Mouse (Mus musculus) midbrain, embryonic 10.5 days (tissue): ENCODE measurements around the gene C2. TPM values are rescaled to one million over a fixed set of nuclear protein-coding genes. Genes with fewer than 3 reads are reported as not detected.
A peak's percentile ranks its signal among the peaks of the same experiment; 100 is the strongest.
"Not testable (repeated sequence)": the region's sequence is repeated elsewhere in the genome, so short reads cannot be mapped to it uniquely, and the experiment has no call there.

Source experiments
- DNase-seq: peaks from one replicate; pipeline ENCODE4 v3.0.0-alpha.2; 2017; ENCODE audit warnings: low spot score
- H3K27ac ChIP-seq: fragments of 300-500 bp; sonication (generic); replicated peaks from 2 replicates; pipeline ENCODE4 v1.5.1; 2016; ENCODE audit warnings: mild to moderate bottlenecking
- H3K27me3 ChIP-seq: fragments of 300-500 bp; sonication (generic); 2 replicates; pipeline ENCODE4 v1.6.1; 2016; ENCODE audit warnings: low read depth, mild to moderate bottlenecking; ENCODE audit not compliant: poor library complexity, severe bottlenecking
- H3K36me3 ChIP-seq: fragments of 300-500 bp; sonication (generic); 2 replicates; pipeline ENCODE4 v1.6.1; 2016; ENCODE audit warnings: mild to moderate bottlenecking, moderate library complexity
- H3K4me1 ChIP-seq: fragments of 300-500 bp; sonication (generic); 2 replicates; pipeline ENCODE4 v1.6.1; 2016
- H3K4me3 ChIP-seq: fragments of 300-500 bp; sonication (generic); 2 replicates; pipeline ENCODE4 v1.5.1; 2016; ENCODE audit warnings: mild to moderate bottlenecking, moderate library complexity
- H3K9me3 ChIP-seq: fragments of 300-500 bp; sonication (generic); replicated peaks from 2 replicates; pipeline ENCODE4 v1.6.1; 2016; ENCODE audit warnings: mild to moderate bottlenecking
- WGBS: fragments of 180-500 bp; shearing (Covaris S2); methylation state at CpG from one replicate; pipeline ENCODE4 v1.1.7; 2016; 5-methylcytosine and 5-hydroxymethylcytosine counted together
- polyA plus RNA-seq: library from polyadenylated mRNA; unstranded; fragments of >200 nt; fragmentation: Nextera tagmentation; extraction: Ambion mirVana; gene quantifications from 2 replicates; pipeline ENCODE4 v1.2.1, GENCODE M21; 2016

C2 gene
- polyA plus RNA-seq, 1 experiment from 2014 or later, result 1.3 TPM

GRCm38 (mm10) chr17:34928841-34929240, 30.8 kb upstream of the C2 start:
- peaks cover 9% of the 10 kb centered on the region; the same call in 1 of the 2 replicates for H3K27me3 ChIP-seq
- 77% methylated on average over 4 of the region's 4 CpGs for WGBS
- H3K9me3 ChIP-seq, result no peaks in the 10 kb centered on the region
- no peak overlapping the region for H3K4me3 ChIP-seq
- 0 out of 2 replicates have a peak, but pooled peaks cover 4% of the 10 kb centered on the region for H3K36me3 ChIP-seq
- DNase-seq, result no peak
- peaks cover 21% of the 10 kb centered on the region for H3K4me1 ChIP-seq
- H3K27ac ChIP-seq, result no peak overlapping the region

GRCm38 (mm10) chr17:34927306-34928019, 29.4 kb upstream of the C2 start:
- 91% methylated on average over 18 of the region's 18 CpGs for WGBS
- Histone ChIP-seq H3K4me1 (peaks cover 17% of the 10 kb centered on the region), H3K36me3 (no peaks in the 10 kb centered on the region), H3K27me3 (peaks cover 9% of the 10 kb centered on the region; the same call in 1 of the 2 replicates), H3K9me3 (no peaks in the 10 kb centered on the region), H3K27ac (no peak overlapping the region), H3K4me3 (no peak overlapping the region)
- DNase-seq, result no peak

GRCm38 (mm10) chr17:34924258-34924657, 26.2 kb upstream of the C2 start:
- no peak for DNase-seq
- H3K27me3 ChIP-seq, result no peaks in the 10 kb centered on the region
- no peak overlapping the region for H3K4me3 ChIP-seq
- H3K27ac ChIP-seq, result no peak overlapping the region
- WGBS, result 81% methylated on average over 5 of the region's 5 CpGs
- no peaks in the 10 kb centered on the region for H3K4me1 ChIP-seq
- no peaks in the 10 kb centered on the region for H3K36me3 ChIP-seq
- H3K9me3 ChIP-seq, result no peaks in the 10 kb centered on the region

GRCm38 (mm10) chr17:34922939-34923338, 24.9 kb upstream of the C2 start:
- H3K27me3 ChIP-seq, result no peaks in the 10 kb centered on the region
- H3K4me3 ChIP-seq, result no peak overlapping the region
- no peaks in the 10 kb centered on the region for H3K9me3 ChIP-seq
- H3K4me1 ChIP-seq, result no peaks in the 10 kb centered on the region
- WGBS, result 49% methylated on average over 6 of the region's 6 CpGs
- no peaks in the 10 kb centered on the region for H3K36me3 ChIP-seq
- DNase-seq, result no peak
- H3K27ac ChIP-seq, result no peak overlapping the region

- H3K27ac ChIP-seq, result no peak overlapping the region
- no peak for DNase-seq
- no peaks in the 10 kb centered on the region for H3K27me3 ChIP-seq
- 85% methylated on average over 9 of the region's 9 CpGs for WGBS
- no peak overlapping the region for H3K4me3 ChIP-seq
- peaks cover 22% of the 10 kb centered on the region for H3K36me3 ChIP-seq
- H3K4me1 ChIP-seq, result peaks cover 17% of the 10 kb centered on the region
- no peaks in the 10 kb centered on the region for H3K9me3 ChIP-seq
These were observed 19.1 kb upstream of the C2 start for GRCm38 (mm10) chr17:34917188-34917587.

- peaks cover 17% of the 10 kb centered on the region for H3K4me1 ChIP-seq
- no peaks in the 10 kb centered on the region for H3K9me3 ChIP-seq
- DNase-seq, result no peak
- H3K27ac ChIP-seq, result no peak overlapping the region
- H3K27me3 ChIP-seq, result no peaks in the 10 kb centered on the region
- 86% methylated on average over 5 of the region's 5 CpGs for WGBS
- no peak overlapping the region for H3K4me3 ChIP-seq
- peaks cover 31% of the 10 kb centered on the region for H3K36me3 ChIP-seq
These were observed 18.3 kb upstream of the C2 start for GRCm38 (mm10) chr17:34916316-34916715.

GRCm38 (mm10) chr17:34915410-34915831, 17.4 kb upstream of the C2 start:
- Histone ChIP-seq H3K4me3 (peak overlapping the region; percentile 23), H3K27ac (0 out of 2 replicates have a peak overlapping the region, but pooled peaks have one; percentile 47), H3K4me1 (peaks cover 17% of the 10 kb centered on the region), H3K9me3 (no peaks in the 10 kb centered on the region), H3K27me3 (no peaks in the 10 kb centered on the region), H3K36me3 (peaks cover 40% of the 10 kb centered on the region)
- WGBS, result 20% methylated on average over 11 of the region's 11 CpGs
- DNase-seq, result no peak

- Histone ChIP-seq H3K27me3 (no peaks in the 10 kb centered on the region), H3K36me3 (peaks cover 53% of the 10 kb centered on the region), H3K4me3 (0 out of 2 replicates have a peak within 1 kb of the TSS, but pooled peaks have one; percentile 23), H3K4me1 (peaks cover 17% of the 10 kb centered on the region), H3K27ac (0 out of 2 replicates have a peak within 1 kb of the TSS, but pooled peaks have one; percentile 47), H3K9me3 (no peaks in the 10 kb centered on the region)
- no peak for DNase-seq
- WGBS, result 37% methylated on average over 18 of the region's 18 CpGs
These were observed 16.0 kb upstream of the C2 start, which contains the start of gene Slc44a4 for GRCm38 (mm10) chr17:34913930-34914665. Gene Slc44a4 (plus strand): TSS chr17:34914466.

- Histone ChIP-seq H3K27me3 (no peaks in the 10 kb centered on the region), H3K4me1 (peaks cover 17% of the 10 kb centered on the region), H3K4me3 (no peak overlapping the region), H3K36me3 (peaks cover 75% of the 10 kb centered on the region), H3K9me3 (no peaks in the 10 kb centered on the region), H3K27ac (no peak overlapping the region)
- DNase-seq, result peak; percentile 67
- 49% methylated on average over 5 of the region's 5 CpGs for whole genome bisulfite sequencing
These were observed 13.9 kb upstream of the C2 start for GRCm38 (mm10) chr17:34911945-34912351.

GRCm38 (mm10) chr17:34910982-34911381, 12.9 kb upstream of the C2 start:
- no peak overlapping the region for H3K4me3 ChIP-seq
- no peak overlapping the region for H3K27ac ChIP-seq
- H3K9me3 ChIP-seq, result no peaks in the 10 kb centered on the region
- H3K36me3 ChIP-seq, result peaks cover 84% of the 10 kb centered on the region
- H3K27me3 ChIP-seq, result no peaks in the 10 kb centered on the region
- 93% methylated on average over 10 of the region's 10 CpGs for WGBS
- peaks cover 17% of the 10 kb centered on the region for H3K4me1 ChIP-seq
- no peak for DNase-seq

GRCm38 (mm10) chr17:34902895-34903294, 4.8 kb upstream of the C2 start:
- H3K4me1 ChIP-seq, result peaks cover 18% of the 10 kb centered on the region
- no peak for DNase-seq
- WGBS, result 92% methylated on average over 9 of the region's 9 CpGs
- H3K27me3 ChIP-seq, result no peaks in the 10 kb centered on the region
- peaks cover 74% of the 10 kb centered on the region for H3K36me3 ChIP-seq
- H3K27ac ChIP-seq, result no peak overlapping the region
- no peak overlapping the region for H3K4me3 ChIP-seq
- no peaks in the 10 kb centered on the region for H3K9me3 ChIP-seq

- not testable (repeated sequence) for H3K4me3 ChIP-seq, DNase-seq, H3K27ac ChIP-seq, H3K9me3 ChIP-seq, H3K27me3 ChIP-seq
- Histone ChIP-seq H3K36me3 (peaks cover 65% of the 10 kb centered on the region), H3K4me1 (peaks cover 28% of the 10 kb centered on the region)
- WGBS, result 92% methylated on average over 9 of the region's 10 CpGs
These were observed 3.9 kb upstream of the C2 start for GRCm38 (mm10) chr17:34901948-34902347.

GRCm38 (mm10) chr17:34900826-34901225, 2.8 kb upstream of the C2 start:
- H3K27ac ChIP-seq, H3K27me3 ChIP-seq, DNase-seq, H3K9me3 ChIP-seq: not testable (repeated sequence)
- Histone ChIP-seq H3K4me1 (peaks cover 39% of the 10 kb centered on the region), H3K4me3 (peak overlapping the region; percentile 16), H3K36me3 (peaks cover 65% of the 10 kb centered on the region)
